Mouse (Mus musculus) midbrain, postnatal 0 days (tissue): Measurements from ENCODE around the gene Ankrd13a. TPM values are rescaled to one million over a fixed set of nuclear protein-coding genes. Genes with fewer than 3 reads are reported as not detected.

ENCODE experiments used
- ATAC-seq: fragments of 200-750 bp; cut with Nextera tagmentation; 2 replicates; pipeline ENCODE4 v1.8.0; 2017; ENCODE audit warnings: moderate number of reproducible peaks, mild to moderate bottlenecking, moderate TSS enrichment, moderate library complexity; ENCODE audit not compliant: low FRiP score
- DNase-seq: peaks from one replicate; pipeline ENCODE4 v3.0.0-alpha.2; 2015; ENCODE audit warnings: low spot score
- H3K27ac ChIP-seq: fragments of 300-500 bp; sonication (generic); 2 replicates; pipeline ENCODE4 v1.5.1; 2014; ENCODE audit warnings: low read depth, mild to moderate bottlenecking, low read length, mixed read lengths
- H3K27me3 ChIP-seq: fragments of 300-500 bp; sonication (generic); 2 replicates; pipeline ENCODE4 v1.6.1; 2014; ENCODE audit warnings: low read length, control low read depth, mixed read lengths; ENCODE audit not compliant: insufficient read depth
- H3K36me3 ChIP-seq: fragments of 300-500 bp; sonication (generic); 2 replicates; pipeline ENCODE4 v1.6.1; 2014; ENCODE audit warnings: low read length, control low read depth, mixed read lengths; ENCODE audit not compliant: insufficient read depth
- H3K4me1 ChIP-seq: fragments of 300-500 bp; sonication (generic); 2 replicates; pipeline ENCODE4 v1.6.1; 2014; ENCODE audit warnings: mild to moderate bottlenecking, control low read depth, antibody characterized with exemption, low read length, mixed read lengths; ENCODE audit not compliant: insufficient read depth
- H3K4me2 ChIP-seq: fragments of 300-500 bp; sonication (generic); 2 replicates; pipeline ENCODE4 v1.6.1; 2014; ENCODE audit warnings: low read depth, mild to moderate bottlenecking, low read length, mixed read lengths; ENCODE audit not compliant: poor library complexity, severe bottlenecking
- H3K4me3 ChIP-seq: fragments of 300-500 bp; sonication (generic); 2 replicates; pipeline ENCODE4 v1.5.1; 2014; ENCODE audit warnings: low read depth, mild to moderate bottlenecking, low read length, moderate library complexity
- H3K9ac ChIP-seq: fragments of 300-500 bp; sonication (generic); replicated peaks from 2 replicates; pipeline ENCODE4 v1.6.1; 2014; ENCODE audit warnings: mild to moderate bottlenecking, low read length, moderate library complexity, mixed read lengths; ENCODE audit not compliant: poor library complexity, severe bottlenecking
- H3K9me3 ChIP-seq: fragments of 300-500 bp; sonication (generic); 2 replicates; pipeline ENCODE4 v1.6.1; 2016; ENCODE audit warnings: low read length, control low read depth
- CTCF ChIP-seq: IDR thresholded peaks from 2 replicates; pipeline ENCODE4 v1.5.1; 2016; ENCODE audit warnings: antibody characterized with exemption, mild to moderate bottlenecking
- WGBS: fragments of 180-500 bp; shearing (Covaris S2); extraction: QIAGEN DNeasy Blood & Tissue Kit; methylation state at CpG from one replicate; pipeline ENCODE4 v1.1.7; 2014; 5-methylcytosine and 5-hydroxymethylcytosine counted together
- polyA plus RNA-seq: library from polyadenylated mRNA; unstranded; fragments of >200 nt; fragmentation: Nextera tagmentation; extraction: Ambion mirVana; gene quantifications from 2 replicates; pipeline ENCODE4 v1.2.1, GENCODE M21; 2015
- total RNA-seq: library from RNA; depleted of rRNA; stranded (reverse); fragments of >200 nt; gene quantifications from 2 replicates; pipeline ENCODE4 v1.2.3, GENCODE M21; 2014

The Ankrd13a gene
- total and polyA plus RNA-seq, 2 experiments from 2014 or later = 24.9 to 47.3 TPM

- no peak for DNase-seq
- Histone ChIP-seq H3K9ac (no peak overlapping the region), H3K4me2 (no peak overlapping the region), H3K27ac (no peak overlapping the region), H3K27me3 (no peaks in the 10 kb centered on the region), H3K36me3 (peaks cover 35% of the 10 kb centered on the region), H3K4me1 (no peaks in the 10 kb centered on the region), H3K9me3 (no peaks in the 10 kb centered on the region), H3K4me3 (no peak overlapping the region)
- ATAC-seq = no peak
- no peak for TF ChIP-seq CTCF
- WGBS = 67% methylated on average over 5 of the region's 5 CpGs
These were observed 10.7 kb downstream of the Ankrd13a start for GRCm38 (mm10) chr5:114785196-114785595.

- DNase-seq (no peak), ATAC-seq (no peak)
- no peaks in the 10 kb centered on the region for H3K27me3 ChIP-seq
- H3K9me3 ChIP-seq = no peaks in the 10 kb centered on the region
- 65% methylated on average over 7 of the region's 7 CpGs for WGBS
- H3K4me2 ChIP-seq = no peak overlapping the region
- no peaks in the 10 kb centered on the region for H3K4me1 ChIP-seq
- no peak overlapping the region for H3K9ac ChIP-seq
- no peak overlapping the region for H3K27ac ChIP-seq
- no peak for TF ChIP-seq CTCF
- H3K36me3 ChIP-seq = peaks cover 50% of the 10 kb centered on the region
- H3K4me3 ChIP-seq = no peak overlapping the region
These were observed 18.8 kb downstream of the Ankrd13a start for GRCm38 (mm10) chr5:114793317-114793716.

GRCm38 (mm10) chr5:114794609-114795008 is 20.1 kb downstream of the Ankrd13a start:
- DNase-seq (no peak), ATAC-seq (no peak)
- no peak overlapping the region for H3K4me3 ChIP-seq
- WGBS = 63% methylated on average over 4 of the region's 4 CpGs
- no peaks in the 10 kb centered on the region for H3K9me3 ChIP-seq
- no peaks in the 10 kb centered on the region for H3K27me3 ChIP-seq
- H3K36me3 ChIP-seq = peaks cover 49% of the 10 kb centered on the region
- no peak overlapping the region for H3K27ac ChIP-seq
- H3K9ac ChIP-seq = no peak overlapping the region
- no peak for TF ChIP-seq CTCF
- H3K4me1 ChIP-seq = no peaks in the 10 kb centered on the region
- no peak overlapping the region for H3K4me2 ChIP-seq

GRCm38 (mm10) chr5:114795231-114795630 is 20.8 kb downstream of the Ankrd13a start:
- H3K27ac ChIP-seq = no peak overlapping the region
- no peaks in the 10 kb centered on the region for H3K4me1 ChIP-seq
- no peak overlapping the region for H3K9ac ChIP-seq
- WGBS = 51% methylated on average over 9 of the region's 9 CpGs
- no peak for TF ChIP-seq CTCF
- no peak overlapping the region for H3K4me3 ChIP-seq
- H3K27me3 ChIP-seq = no peaks in the 10 kb centered on the region
- no peak overlapping the region for H3K4me2 ChIP-seq
- no peaks in the 10 kb centered on the region for H3K9me3 ChIP-seq
- H3K36me3 ChIP-seq = peaks cover 53% of the 10 kb centered on the region
- no peak for DNase-seq
- ATAC-seq = no peak

GRCm38 (mm10) chr5:114795653-114796052 is 21.2 kb downstream of the Ankrd13a start:
- ATAC-seq (no peak), DNase-seq (no peak)
- peaks cover 53% of the 10 kb centered on the region for H3K36me3 ChIP-seq
- no peak overlapping the region for H3K27ac ChIP-seq
- WGBS = 43% methylated on average over 9 of the region's 9 CpGs
- H3K9me3 ChIP-seq = no peaks in the 10 kb centered on the region
- H3K4me2 ChIP-seq = no peak overlapping the region
- no peak overlapping the region for H3K4me3 ChIP-seq
- no peaks in the 10 kb centered on the region for H3K4me1 ChIP-seq
- no peak for TF ChIP-seq CTCF
- no peaks in the 10 kb centered on the region for H3K27me3 ChIP-seq
- H3K9ac ChIP-seq = no peak overlapping the region

GRCm38 (mm10) chr5:114796299-114797012 is 22.0 kb downstream of the Ankrd13a start:
- Histone ChIP-seq H3K4me3 (peak overlapping the region; percentile 14; the same call in 1 of the 2 replicates), H3K27ac (0 out of 2 replicates have a peak overlapping the region, but pooled peaks have one; percentile 12), H3K36me3 (peaks cover 53% of the 10 kb centered on the region), H3K9me3 (no peaks in the 10 kb centered on the region), H3K4me2 (peak overlapping the region; percentile 43), H3K4me1 (no peaks in the 10 kb centered on the region), H3K9ac (peak overlapping the region; percentile 33; the same call in 1 of the 2 replicates), H3K27me3 (no peaks in the 10 kb centered on the region)
- 13% methylated on average over 40 of the region's 40 CpGs for WGBS
- ATAC-seq (peak; percentile 38; the same call in 1 of the 2 replicates), DNase-seq (peak; percentile 70)
- TF ChIP-seq CTCF = no peak
